Mouse (Mus musculus): Measurements from ENCODE around the gene C1rl. TPM values are rescaled to one million over a fixed set of nuclear protein-coding genes. Genes with fewer than 3 reads are reported as not detected.
A peak's percentile ranks its signal among the peaks of the same experiment; 100 is the strongest.
"Not testable (repeated sequence)": the region's sequence is repeated elsewhere in the genome, so short reads cannot be mapped to it uniquely, and the experiment has no call there.

C1rl gene
- polyA plus RNA-seq, 1 experiment from 2014 or later: 0.38 TPM

- H3K4me3 ChIP-seq (ENCODE audit: low read depth, low read length): no peak overlapping the region
- H3K4me1 ChIP-seq (ENCODE audit: control insufficient read depth, insufficient read depth, low read length): no peaks in the 10 kb centered on the region
- H3K9ac ChIP-seq (replicated peaks; ENCODE audit: low read length): no peak overlapping the region
- ATAC-seq (replicated peaks; ENCODE audit: insufficient number of reproducible peaks, low FRiP score, low TSS enrichment, low read depth): no peak
- no peak overlapping the region for H3K27ac ChIP-seq (replicated peaks; ENCODE audit: low read depth, low read length)
- peak; percentile 71 for DNase-seq (ENCODE audit: low spot score)
- no peaks in the 10 kb centered on the region for H3K9me3 ChIP-seq (replicated peaks; ENCODE audit: control insufficient read depth, low read length)
- 14% methylated on average over 6 of the region's 6 CpGs for WGBS
- no peak overlapping the region for H3K4me2 ChIP-seq (ENCODE audit: low read depth, low read length)
- H3K36me3 ChIP-seq (replicated peaks; ENCODE audit: control insufficient read depth, insufficient read depth, low read depth, low read length): no peaks in the 10 kb centered on the region
- no peaks in the 10 kb centered on the region for H3K27me3 ChIP-seq (ENCODE audit: control insufficient read depth, insufficient read depth, low read length)
These were observed 11.3 kb upstream of the C1rl start for GRCm38 (mm10) chr6:124481571-124481970.

- H3K36me3 ChIP-seq (replicated peaks; ENCODE audit: control insufficient read depth, insufficient read depth, low read depth, low read length); H3K27me3 ChIP-seq (ENCODE audit: control insufficient read depth, insufficient read depth, low read length); H3K4me1 ChIP-seq (ENCODE audit: control insufficient read depth, insufficient read depth, low read length); H3K9ac ChIP-seq (replicated peaks; ENCODE audit: low read length); H3K4me2 ChIP-seq (ENCODE audit: low read depth, low read length); H3K27ac ChIP-seq (replicated peaks; ENCODE audit: low read depth, low read length); H3K9me3 ChIP-seq (replicated peaks; ENCODE audit: control insufficient read depth, low read length); H3K4me3 ChIP-seq (ENCODE audit: low read depth, low read length); DNase-seq (ENCODE audit: low spot score); ATAC-seq (replicated peaks; ENCODE audit: insufficient number of reproducible peaks, low FRiP score, low TSS enrichment, low read depth): not testable (repeated sequence)
- 86% methylated on average over 3 of the region's 3 CpGs for WGBS
These were observed 9.1 kb upstream of the C1rl start for GRCm38 (mm10) chr6:124483831-124484230.

GRCm38 (mm10) chr6:124484851-124485250, 8.1 kb upstream of the C1rl start:
- Histone ChIP-seq H3K27ac (replicated peaks; ENCODE audit: low read depth, low read length) (no peak overlapping the region), H3K4me2 (ENCODE audit: low read depth, low read length) (no peak overlapping the region), H3K4me1 (ENCODE audit: control insufficient read depth, insufficient read depth, low read length) (no peaks in the 10 kb centered on the region), H3K36me3 (replicated peaks; ENCODE audit: control insufficient read depth, insufficient read depth, low read depth, low read length) (no peaks in the 10 kb centered on the region), H3K9ac (replicated peaks; ENCODE audit: low read length) (no peak overlapping the region), H3K9me3 (replicated peaks; ENCODE audit: control insufficient read depth, low read length) (no peaks in the 10 kb centered on the region), H3K27me3 (ENCODE audit: control insufficient read depth, insufficient read depth, low read length) (no peaks in the 10 kb centered on the region), H3K4me3 (ENCODE audit: low read depth, low read length) (no peak overlapping the region)
- WGBS: 87% methylated on average over 7 of the region's 7 CpGs
- no peak for DNase-seq (ENCODE audit: low spot score)
- ATAC-seq (replicated peaks; ENCODE audit: insufficient number of reproducible peaks, low FRiP score, low TSS enrichment, low read depth): no peak

- peak; percentile 40 for DNase-seq (ENCODE audit: low spot score)
- WGBS: 31% methylated on average over 21 of the region's 21 CpGs
- H3K4me2 ChIP-seq (ENCODE audit: low read depth, low read length): no peak overlapping the region
- 0 out of 2 replicates have a peak, but pooled peaks have one; percentile 46 for ATAC-seq (replicated peaks; ENCODE audit: insufficient number of reproducible peaks, low FRiP score, low TSS enrichment, low read depth)
- H3K9me3 ChIP-seq (replicated peaks; ENCODE audit: control insufficient read depth, low read length): no peaks in the 10 kb centered on the region
- H3K4me1 ChIP-seq (ENCODE audit: control insufficient read depth, insufficient read depth, low read length): no peaks in the 10 kb centered on the region
- no peak overlapping the region for H3K4me3 ChIP-seq (ENCODE audit: low read depth, low read length)
- H3K27me3 ChIP-seq (ENCODE audit: control insufficient read depth, insufficient read depth, low read length): no peaks in the 10 kb centered on the region
- H3K9ac ChIP-seq (replicated peaks; ENCODE audit: low read length): no peak overlapping the region
- no peak overlapping the region for H3K27ac ChIP-seq (replicated peaks; ENCODE audit: low read depth, low read length)
- H3K36me3 ChIP-seq (replicated peaks; ENCODE audit: control insufficient read depth, insufficient read depth, low read depth, low read length): no peaks in the 10 kb centered on the region
These were observed 7.3 kb upstream of the C1rl start for GRCm38 (mm10) chr6:124485414-124486144.

- H3K27me3 ChIP-seq (ENCODE audit: control insufficient read depth, insufficient read depth, low read length): no peaks in the 10 kb centered on the region
- 52% methylated on average over 2 of the region's 2 CpGs for WGBS
- H3K9ac ChIP-seq (replicated peaks; ENCODE audit: low read length): no peak overlapping the region
- DNase-seq (ENCODE audit: low spot score) (no peak), ATAC-seq (replicated peaks; ENCODE audit: insufficient number of reproducible peaks, low FRiP score, low TSS enrichment, low read depth) (no peak)
- no peak overlapping the region for H3K4me2 ChIP-seq (ENCODE audit: low read depth, low read length)
- no peak overlapping the region for H3K4me3 ChIP-seq (ENCODE audit: low read depth, low read length)
- H3K9me3 ChIP-seq (replicated peaks; ENCODE audit: control insufficient read depth, low read length): no peaks in the 10 kb centered on the region
- no peaks in the 10 kb centered on the region for H3K4me1 ChIP-seq (ENCODE audit: control insufficient read depth, insufficient read depth, low read length)
- H3K36me3 ChIP-seq (replicated peaks; ENCODE audit: control insufficient read depth, insufficient read depth, low read depth, low read length): no peaks in the 10 kb centered on the region
- H3K27ac ChIP-seq (replicated peaks; ENCODE audit: low read depth, low read length): no peak overlapping the region
These were observed 5.4 kb upstream of the C1rl start for GRCm38 (mm10) chr6:124487509-124487908.

GRCm38 (mm10) chr6:124488952-124489351, 4.0 kb upstream of the C1rl start:
- H3K4me2 ChIP-seq (ENCODE audit: low read depth, low read length): no peak overlapping the region
- no peak for ATAC-seq (replicated peaks; ENCODE audit: insufficient number of reproducible peaks, low FRiP score, low TSS enrichment, low read depth)
- H3K9me3 ChIP-seq (replicated peaks; ENCODE audit: control insufficient read depth, low read length): no peaks in the 10 kb centered on the region
- no peaks in the 10 kb centered on the region for H3K27me3 ChIP-seq (ENCODE audit: control insufficient read depth, insufficient read depth, low read length)
- no peaks in the 10 kb centered on the region for H3K4me1 ChIP-seq (ENCODE audit: control insufficient read depth, insufficient read depth, low read length)
- H3K27ac ChIP-seq (replicated peaks; ENCODE audit: low read depth, low read length): no peak overlapping the region
- WGBS: 85% methylated on average over 4 of the region's 4 CpGs
- no peaks in the 10 kb centered on the region for H3K36me3 ChIP-seq (replicated peaks; ENCODE audit: control insufficient read depth, insufficient read depth, low read depth, low read length)
- no peak for DNase-seq (ENCODE audit: low spot score)
- H3K9ac ChIP-seq (replicated peaks; ENCODE audit: low read length): no peak overlapping the region
- no peak overlapping the region for H3K4me3 ChIP-seq (ENCODE audit: low read depth, low read length)

- H3K27ac ChIP-seq (replicated peaks; ENCODE audit: low read depth, low read length): no peak overlapping the region
- no peaks in the 10 kb centered on the region for H3K4me1 ChIP-seq (ENCODE audit: control insufficient read depth, insufficient read depth, low read length)
- no peaks in the 10 kb centered on the region for H3K9me3 ChIP-seq (replicated peaks; ENCODE audit: control insufficient read depth, low read length)
- H3K27me3 ChIP-seq (ENCODE audit: control insufficient read depth, insufficient read depth, low read length): no peaks in the 10 kb centered on the region
- no peaks in the 10 kb centered on the region for H3K36me3 ChIP-seq (replicated peaks; ENCODE audit: control insufficient read depth, insufficient read depth, low read depth, low read length)
- no peak overlapping the region for H3K9ac ChIP-seq (replicated peaks; ENCODE audit: low read length)
- no peak overlapping the region for H3K4me2 ChIP-seq (ENCODE audit: low read depth, low read length)
- DNase-seq (ENCODE audit: low spot score): no peak
- WGBS: 79% methylated on average over 6 of the region's 6 CpGs
- no peak for ATAC-seq (replicated peaks; ENCODE audit: insufficient number of reproducible peaks, low FRiP score, low TSS enrichment, low read depth)
- no peak overlapping the region for H3K4me3 ChIP-seq (ENCODE audit: low read depth, low read length)
These were observed 1.5 kb upstream of the C1rl start for GRCm38 (mm10) chr6:124491427-124491826.

GRCm38 (mm10) chr6:124493886-124494285, 973 bp downstream of the C1rl start:
- Histone ChIP-seq H3K27me3 (ENCODE audit: control insufficient read depth, insufficient read depth, low read length) (no peaks in the 10 kb centered on the region), H3K9ac (replicated peaks; ENCODE audit: low read length) (no peak overlapping the region), H3K4me3 (ENCODE audit: low read depth, low read length) (no peak overlapping the region), H3K4me2 (ENCODE audit: low read depth, low read length) (no peak overlapping the region), H3K9me3 (replicated peaks; ENCODE audit: control insufficient read depth, low read length) (no peaks in the 10 kb centered on the region), H3K27ac (replicated peaks; ENCODE audit: low read depth, low read length) (no peak overlapping the region), H3K36me3 (replicated peaks; ENCODE audit: control insufficient read depth, insufficient read depth, low read depth, low read length) (no peaks in the 10 kb centered on the region), H3K4me1 (ENCODE audit: control insufficient read depth, insufficient read depth, low read length) (no peaks in the 10 kb centered on the region)
- 84% methylated on average over 5 of the region's 5 CpGs for WGBS
- DNase-seq (ENCODE audit: low spot score) (no peak), ATAC-seq (replicated peaks; ENCODE audit: insufficient number of reproducible peaks, low FRiP score, low TSS enrichment, low read depth) (no peak)
